Mouse (Mus musculus) liver, adult 2 months (tissue): ENCODE data around the gene Zmat5.

ENCODE experiments used
- CTCF ChIP-seq: fragments of 200-500 bp; IDR thresholded peaks from 2 replicates; pipeline ENCODE4 v1.5.1; 2011; ENCODE audit warnings: low read depth, low read length, control low read depth
- POLR2A ChIP-seq: fragments of 200-500 bp; IDR thresholded peaks from 2 replicates; pipeline ENCODE4 v1.6.1; 2011; ENCODE audit warnings: low read length, control low read depth; ENCODE audit not compliant: insufficient read depth; ENCODE audit errors: extremely low read depth

GRCm38 (mm10) chr11:4687027-4687426 lies 17.5 kb upstream of the Zmat5 start:
- TF ChIP-seq CTCF (no peak), POLR2A (no peak)
